Comparison of ENCODE assay signal across 10 mouse cellular contexts in the genomic region with DNA sequence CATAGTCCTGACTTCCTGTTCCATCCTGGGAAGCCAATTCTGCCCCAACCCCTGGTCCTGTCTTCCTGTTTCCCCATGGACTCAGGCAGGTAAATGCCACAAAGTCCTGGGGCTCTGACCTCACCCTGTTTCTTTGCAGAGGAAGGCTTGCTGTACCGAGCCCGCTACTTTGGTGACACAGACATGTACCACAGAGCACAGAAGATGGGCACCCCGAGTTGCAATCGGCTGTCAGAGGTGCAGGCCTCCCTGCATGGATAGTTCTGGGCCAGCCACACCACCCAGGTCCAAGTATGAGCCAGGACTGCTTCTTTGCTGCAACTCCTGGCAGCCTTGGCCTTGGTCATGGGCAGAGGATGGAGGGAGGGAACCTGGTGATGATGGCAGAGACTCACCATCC. TPM values are rescaled to one million over a fixed set of nuclear protein-coding genes. Genes with fewer than 3 reads are reported as not detected.
DNase-seq lines count a peak whose midpoint lies in the region; ATAC-seq and TF ChIP-seq lines count a peak whose summit lies in the region.
"Had no signal": no experiment of that assay in that cellular context is flagged by ENCODE, and none has a peak within 500 bp of the region (broad histone marks: within the 10 kb centered on the region; RNA-seq: fewer than 3 reads in every experiment).

No protein-coding gene starts in this region.

- no peak for TF ChIP-seq RAD21 in CH12.LX (IDR thresholded peaks at IDR 0.05; ENCODE audit: low read depth, low read length)

- no peak for TF ChIP-seq EP300 in CH12.LX (IDR thresholded peaks at IDR 0.05; ENCODE audit: low read length)

- peaks cover 48% of the 10 kb centered on the region for H3K4me1 ChIP-seq in heart, embryonic 10.5 days
- H3K4me1 ChIP-seq in CH12.LX (ENCODE audit: control insufficient read depth in 1 of 2, insufficient read depth in 2 of 2): peaks cover 50 to 68% of the 10 kb centered on the region in 2 experiments
- H3K4me1 ChIP-seq in forebrain, embryonic 15.5 days: peaks cover 63% of the 10 kb centered on the region
- H3K4me1 ChIP-seq in liver, embryonic 16.5 days (ENCODE audit: control insufficient read depth, low read depth, low read length): peaks cover 50% of the 10 kb centered on the region

- 0 out of 2 replicates have a peak, but pooled peaks cover 4% of the 10 kb centered on the region for H3K27me3 ChIP-seq in heart, embryonic 10.5 days (ENCODE audit: insufficient read depth, poor library complexity, severe bottlenecking)
- no peaks in the 10 kb centered on the region for H3K27me3 ChIP-seq in CH12.LX (replicated peaks)
- H3K27me3 ChIP-seq in forebrain, embryonic 15.5 days: no peaks in the 10 kb centered on the region
- no peaks in the 10 kb centered on the region for H3K27me3 ChIP-seq in liver, embryonic 16.5 days (ENCODE audit: control insufficient read depth, insufficient read depth, low read depth, low read length)

- no peak for TF ChIP-seq CTCF in CH12.LX (conservative IDR thresholded peaks at IDR 0.05 in 1 of 2, IDR thresholded peaks at IDR 0.05 in 1 of 2; ENCODE audit: low read depth in 2 of 2, low read length in 2 of 2)

- in situ Hi-C loops in CH12.LX (cut with MboI; ENCODE audit: low pct_ligation_motif_present, low pct_unique_long_range_greater_than_20kb, low sequenced_read_pairs): loop anchor here (5.0 to 10.0 kb wide), 4 partner anchors 56 to 339 kb away; a partner anchor contains a TSS

- H3K27ac ChIP-seq in heart, embryonic 10.5 days: peak overlapping the region; percentile 44; the same call in 1 of the 2 replicates
- H3K27ac ChIP-seq in CH12.LX (ENCODE audit: insufficient read depth, low read depth): peak overlapping the region; percentile 61
- H3K27ac ChIP-seq in forebrain, embryonic 15.5 days (replicated peaks): peak overlapping the region; percentile 99
- peak overlapping the region; percentile 64; the same call in 1 of the 2 replicates for H3K27ac ChIP-seq in liver, embryonic 16.5 days (ENCODE audit: low read length)
- H3K27ac ChIP-seq: stomach, postnatal 0 days had no signal

- H3K9me3 ChIP-seq in heart, embryonic 10.5 days: no peaks in the 10 kb centered on the region
- no peaks in the 10 kb centered on the region for H3K9me3 ChIP-seq in CH12.LX (replicated peaks; ENCODE audit: low read length)
- no peaks in the 10 kb centered on the region for H3K9me3 ChIP-seq in forebrain, embryonic 15.5 days
- no peaks in the 10 kb centered on the region for H3K9me3 ChIP-seq in liver, embryonic 16.5 days (replicated peaks; ENCODE audit: control insufficient read depth, low read length)

- no peaks in the 10 kb centered on the region for H3K79me2 ChIP-seq in CH12.LX (replicated peaks; ENCODE audit: control insufficient read depth, extremely low read depth, insufficient read depth, poor library complexity, severe bottlenecking)

- no peak for ATAC-seq in forebrain, embryonic 15.5 days (replicated peaks)
- ATAC-seq in liver, embryonic 16.5 days (ENCODE audit: low read depth): no peak
- ATAC-seq in megakaryocyte-erythroid progenitor cell, adult 5-6 weeks (replicated peaks; ENCODE audit: low FRiP score, low TSS enrichment, poor library complexity, severe bottlenecking): no peak

- H3K9ac ChIP-seq in CH12.LX (ENCODE audit: insufficient read depth, low read depth): no peak overlapping the region
- no peak overlapping the region for H3K9ac ChIP-seq in forebrain, embryonic 15.5 days (replicated peaks)
- no peak overlapping the region; the same call in 1 of the 2 replicates for H3K9ac ChIP-seq in liver, embryonic 16.5 days (ENCODE audit: low read depth, low read length)

- no peak for TF ChIP-seq POLR2A in CH12.LX (IDR thresholded peaks at IDR 0.05; ENCODE audit: low read depth, low read length)

- peaks cover 72% of the 10 kb centered on the region for H3K36me3 ChIP-seq in heart, embryonic 10.5 days
- H3K36me3 ChIP-seq in CH12.LX (replicated peaks in 1 of 2; ENCODE audit: control insufficient read depth in 1 of 2, insufficient read depth in 1 of 2, low read length in 1 of 2): peaks cover 66 to 71% of the 10 kb centered on the region in 2 experiments
- peaks cover 29% of the 10 kb centered on the region for H3K36me3 ChIP-seq in forebrain, embryonic 15.5 days
- peaks cover 70% of the 10 kb centered on the region for H3K36me3 ChIP-seq in liver, embryonic 16.5 days (ENCODE audit: control insufficient read depth, insufficient read depth)

- DNase-seq in heart, embryonic 10.5 days (ENCODE audit: low spot score): no peak
- DNase-seq in heart, adult 18-20 months: no peak
- no peak for DNase-seq in CH12.LX (ENCODE audit: extremely low read depth)
- no peak for DNase-seq in lung, postnatal 36 days
- no peak for DNase-seq in kidney, adult 8-10 months
- DNase-seq: retina, postnatal 1 day had no signal

- WGBS in heart, embryonic 10.5 days: 95% methylated on average over 4 of the region's 4 CpGs
- 92% methylated on average over 4 of the region's 4 CpGs for WGBS in forebrain, embryonic 15.5 days
- 86% methylated on average over 4 of the region's 4 CpGs for WGBS in liver, embryonic 16.5 days (ENCODE audit: insufficient replicate concordance)

- dilution Hi-C loops in CH12.LX (cut with MboI; ENCODE audit: extremely low pct_ligation_motif_present, extremely low pct_unique_long_range_greater_than_20kb, low sequenced_read_pairs): no loop called here

- no peak overlapping the region for H3K4me3 ChIP-seq in heart, embryonic 10.5 days
- H3K4me3 ChIP-seq in CH12.LX (replicated peaks in 1 of 3; ENCODE audit: low read depth in 2 of 3, low read length in 2 of 3, poor library complexity in 1 of 3): peak overlapping the region in 1 of 3 experiments; percentile 26
- H3K4me3 ChIP-seq in forebrain, embryonic 15.5 days: no peak overlapping the region
- no peak overlapping the region for H3K4me3 ChIP-seq in liver, embryonic 16.5 days (ENCODE audit: low read depth, low read length)

- H3K4me2 ChIP-seq in CH12.LX (ENCODE audit: insufficient read depth, low read depth, poor library complexity, severe bottlenecking): no peak overlapping the region
- H3K4me2 ChIP-seq in forebrain, embryonic 15.5 days (replicated peaks): no peak overlapping the region
- H3K4me2 ChIP-seq in liver, embryonic 16.5 days (ENCODE audit: low read depth, low read length): no peak overlapping the region

TF ChIP-seq in CH12.LX, 34 proteins besides CTCF, POLR2A, EP300 and RAD21:
- TF ChIP-seq JUND (conservative IDR thresholded peaks at IDR 0.05; ENCODE audit: low read depth, low read length): no peak
- no peak for TF ChIP-seq ZNF384 (IDR thresholded peaks at IDR 0.05; ENCODE audit: low read depth, low read length)
- no peak for TF ChIP-seq MAZ (IDR thresholded peaks at IDR 0.05; ENCODE audit: low read depth, low read length)
- TF ChIP-seq USF1 (IDR thresholded peaks at IDR 0.05; ENCODE audit: low read depth, low read length): no peak
- no peak for TF ChIP-seq SMC3 (IDR thresholded peaks at IDR 0.05; ENCODE audit: low read depth, low read length)
- TF ChIP-seq BHLHE40 (IDR thresholded peaks at IDR 0.05; ENCODE audit: low read depth, low read length): no peak
- TF ChIP-seq MAX (IDR thresholded peaks at IDR 0.05; ENCODE audit: low read length): no peak
- no peak for TF ChIP-seq TBP (conservative IDR thresholded peaks at IDR 0.05; ENCODE audit: low read depth, low read length)
- TF ChIP-seq MXI1 (IDR thresholded peaks at IDR 0.05; ENCODE audit: low read depth, low read length): no peak
- no peak for TF ChIP-seq ZKSCAN1 (IDR thresholded peaks at IDR 0.05; ENCODE audit: borderline replicate concordance, low read depth, low read length)
- no peak for TF ChIP-seq MEF2A (IDR thresholded peaks at IDR 0.05; ENCODE audit: borderline replicate concordance, low read depth, low read length)
- no peak for TF ChIP-seq ZC3H11A (IDR thresholded peaks at IDR 0.05; ENCODE audit: low read depth, low read length)
- TF ChIP-seq USF2 (conservative IDR thresholded peaks at IDR 0.05; ENCODE audit: low read depth, low read length): no peak
- no peak for TF ChIP-seq E2F4 (IDR thresholded peaks at IDR 0.05; ENCODE audit: insufficient replicate concordance, low read depth, low read length)
- no peak for TF ChIP-seq PAX5 (IDR thresholded peaks at IDR 0.05; ENCODE audit: low read length)
- TF ChIP-seq SIN3A (IDR thresholded peaks at IDR 0.05; ENCODE audit: low read length): no peak
- no peak for TF ChIP-seq MAFK (IDR thresholded peaks at IDR 0.05; ENCODE audit: insufficient replicate concordance, low read length)
- no peak for TF ChIP-seq ZMIZ1 (IDR thresholded peaks at IDR 0.05; ENCODE audit: low read depth, low read length)
- no peak for TF ChIP-seq HCFC1 (IDR thresholded peaks at IDR 0.05; ENCODE audit: low read depth, low read length)

RNA-seq across cellular contexts. Expression of a gene that starts 16.9 kb away (rescaled TPM):
- 28.8 and 32.0 TPM in 2 replicates for polyA plus RNA-seq in heart, embryonic 10.5 days (2016; fragmentation: Nextera tagmentation; extraction: Ambion mirVana)
- total RNA-seq in heart, adult 18-20 months (2021): 10 to 100 TPM; 38.6 to 42.3 TPM
- total RNA-seq in CH12.LX (2012; rRNA removed) (17.0 and 21.5 TPM in 2 replicates), CH12.LX (2014; rRNA removed) (13.1 and 13.9 TPM in 2 replicates)
- polyA plus RNA-seq in CH12.LX (2012; ENCODE audit: insufficient read length, low read depth): 30.3 and 35.9 TPM in 2 replicates
- polyA plus RNA-seq in forebrain, embryonic 15.5 days (2015; fragmentation: Nextera tagmentation; extraction: Ambion mirVana): 16.9 and 17.5 TPM in 2 replicates
- polyA plus RNA-seq in liver, embryonic 16.5 days (2015; fragmentation: Nextera tagmentation; extraction: Ambion mirVana): 14.8 and 15.5 TPM in 2 replicates
- total RNA-seq in megakaryocyte-erythroid progenitor cell, adult 5-6 weeks (2014; fragmentation: Nextera tagmentation): 27.1 and 35.8 TPM in 2 replicates
- 15.1 and 27.7 TPM in 2 replicates for total RNA-seq in megakaryocyte-erythroid progenitor cell, adult 5-6 weeks (2017)

RNA-seq across cellular contexts. Expression of a gene that starts 55.4 kb away (rescaled TPM):
- 17.6 and 32.8 TPM in 2 replicates for polyA plus RNA-seq in heart, embryonic 10.5 days (2016; fragmentation: Nextera tagmentation; extraction: Ambion mirVana)
- 100 to 1,000 TPM; 158 to 190 TPM for total RNA-seq in heart, adult 18-20 months (2021)
- total RNA-seq in CH12.LX (2012; rRNA removed) (45.7 and 136 TPM in 2 replicates), CH12.LX (2014; rRNA removed) (37.5 and 50.6 TPM in 2 replicates)
- 38.9 and 39.5 TPM in 2 replicates for polyA plus RNA-seq in CH12.LX (2012; ENCODE audit: insufficient read length, low read depth)
- 90.0 and 92.5 TPM in 2 replicates for polyA plus RNA-seq in forebrain, embryonic 15.5 days (2015; fragmentation: Nextera tagmentation; extraction: Ambion mirVana)
- 5.0 and 6.8 TPM in 2 replicates for polyA plus RNA-seq in liver, embryonic 16.5 days (2015; fragmentation: Nextera tagmentation; extraction: Ambion mirVana)
- total RNA-seq in megakaryocyte-erythroid progenitor cell, adult 5-6 weeks (2014; fragmentation: Nextera tagmentation): 2.0 and 3.0 TPM in 2 replicates
- 2.0 and 4.4 TPM in 2 replicates for total RNA-seq in megakaryocyte-erythroid progenitor cell, adult 5-6 weeks (2017)

Comparison
In these comparisons a context has a peak if more than half of its experiments do, and no peak if none do; other contexts are left out.
1. H3K27ac ChIP-seq: peak in every context shown above with its lines; median percentile 99 in forebrain, embryonic 15.5 days; 64 in liver, embryonic 16.5 days; 61 in CH12.LX; 44 in heart, embryonic 10.5 days.